Mouse (Mus musculus) ES-Bruce4 (cell line): ENCODE measurements at regions not wholly inside any gene's neighbourhood (a gene's known extent, or its start where the extent isn't known, plus 50 kb on each side); places are given as distances from the start of the nearest gene placed in this dataset.

ENCODE experiments used
- H3K27ac ChIP-seq: 2 replicates; pipeline ENCODE4 v1.5.1; 2012; ENCODE audit warnings: low read length, inconsistent platforms; ENCODE audit not compliant: insufficient read depth
- H3K27me3 ChIP-seq: 2 replicates; pipeline ENCODE4 v1.6.1; 2012; ENCODE audit warnings: mild to moderate bottlenecking, low read length, inconsistent platforms; ENCODE audit not compliant: control insufficient read depth, poor library complexity, insufficient read depth, severe bottlenecking
- H3K36me3 ChIP-seq: 2 replicates; pipeline ENCODE4 v1.6.1; 2012; ENCODE audit warnings: inconsistent platforms, mild to moderate bottlenecking, low read length, moderate library complexity; ENCODE audit not compliant: control insufficient read depth, poor library complexity, insufficient read depth, severe bottlenecking
- H3K4me1 ChIP-seq: one replicate; pipeline ENCODE4 v1.8.1; 2011; ENCODE audit warnings: low read length; ENCODE audit not compliant: control insufficient read depth, insufficient read depth
- H3K4me3 ChIP-seq: 2 replicates; pipeline ENCODE4 v1.5.1; 2011; ENCODE audit warnings: low read depth, mild to moderate bottlenecking, low read length
- H3K9ac ChIP-seq: 2 replicates; pipeline ENCODE4 v1.6.1; 2012; ENCODE audit warnings: low read depth, mild to moderate bottlenecking, inconsistent platforms; ENCODE audit not compliant: poor library complexity, severe bottlenecking
- H3K9me3 ChIP-seq: replicated peaks from 2 replicates; pipeline ENCODE4 v1.6.1; 2012; ENCODE audit warnings: mild to moderate bottlenecking, low read length, inconsistent platforms; ENCODE audit not compliant: control insufficient read depth, poor library complexity, insufficient read depth, severe bottlenecking
- CTCF ChIP-seq: IDR thresholded peaks from one replicate; pipeline ENCODE4 v1.8.1; 2011; ENCODE audit warnings: low read depth, low read length
- EP300 ChIP-seq: IDR thresholded peaks from 2 replicates; pipeline ENCODE4 v1.6.1; 2011; ENCODE audit warnings: low read depth, low read length; ENCODE audit not compliant: insufficient read depth
- POLR2A ChIP-seq: IDR thresholded peaks from one replicate; pipeline ENCODE4 v1.8.1; 2011; ENCODE audit warnings: low read length; ENCODE audit not compliant: insufficient read depth

- Histone ChIP-seq H3K4me3 (no peak overlapping the region), H3K36me3 (no peaks in the 10 kb centered on the region), H3K27ac (no peak overlapping the region), H3K9ac (no peak overlapping the region), H3K27me3 (no peaks in the 10 kb centered on the region), H3K4me1 (no peaks in the 10 kb centered on the region), H3K9me3 (no peaks in the 10 kb centered on the region)
- TF ChIP-seq EP300 (no peak), CTCF (no peak), POLR2A (no peak)
Measured at GRCm38 (mm10) chr10:118679507-118679906, 190.5 kb downstream of the Dyrk2 start.

- no peak for TF ChIP-seq POLR2A
- TF ChIP-seq CTCF: no peak
- no peak for TF ChIP-seq EP300
- Histone ChIP-seq H3K9ac (no peak overlapping the region), H3K4me3 (no peak overlapping the region), H3K27ac (no peak overlapping the region), H3K36me3 (no peaks in the 10 kb centered on the region), H3K4me1 (no peaks in the 10 kb centered on the region), H3K27me3 (no peaks in the 10 kb centered on the region), H3K9me3 (no peaks in the 10 kb centered on the region)
Measured at GRCm38 (mm10) chr10:118680896-118681295, 189.1 kb downstream of the Dyrk2 start.

- Histone ChIP-seq H3K9me3 (no peaks in the 10 kb centered on the region), H3K27ac (no peak overlapping the region), H3K36me3 (no peaks in the 10 kb centered on the region), H3K4me1 (no peaks in the 10 kb centered on the region), H3K9ac (no peak overlapping the region), H3K4me3 (no peak overlapping the region), H3K27me3 (no peaks in the 10 kb centered on the region)
- no peak for TF ChIP-seq EP300
- TF ChIP-seq POLR2A: no peak
- TF ChIP-seq CTCF: no peak
Measured at GRCm38 (mm10) chr10:118683356-118683755, 186.7 kb downstream of the Dyrk2 start.

- no peaks in the 10 kb centered on the region for H3K4me1 ChIP-seq
- H3K4me3 ChIP-seq: no peak overlapping the region
- no peaks in the 10 kb centered on the region for H3K36me3 ChIP-seq
- H3K9ac ChIP-seq: no peak overlapping the region
- TF ChIP-seq POLR2A (no peak), CTCF (no peak), EP300 (no peak)
- H3K27ac ChIP-seq: no peak overlapping the region
- no peaks in the 10 kb centered on the region; the same call in 1 of the 2 replicates for H3K9me3 ChIP-seq
- H3K27me3 ChIP-seq: no peaks in the 10 kb centered on the region; the same call in 1 of the 2 replicates
Measured at GRCm38 (mm10) chr10:118699292-118699691, 170.7 kb downstream of the Dyrk2 start.

GRCm38 (mm10) chr10:118700115-118700514 is 169.9 kb downstream of the Dyrk2 start:
- no peak overlapping the region for H3K9ac ChIP-seq
- no peaks in the 10 kb centered on the region for H3K36me3 ChIP-seq
- no peak overlapping the region for H3K27ac ChIP-seq
- no peaks in the 10 kb centered on the region; the same call in 1 of the 2 replicates for H3K9me3 ChIP-seq
- no peaks in the 10 kb centered on the region for H3K4me1 ChIP-seq
- TF ChIP-seq EP300: no peak
- TF ChIP-seq CTCF: no peak
- TF ChIP-seq POLR2A: no peak
- H3K27me3 ChIP-seq: no peaks in the 10 kb centered on the region; the same call in 1 of the 2 replicates
- no peak overlapping the region for H3K4me3 ChIP-seq

GRCm38 (mm10) chr10:118706020-118706419 is 164.0 kb downstream of the Dyrk2 start:
- Histone ChIP-seq H3K27ac (no peak overlapping the region), H3K27me3 (no peaks in the 10 kb centered on the region), H3K4me3 (no peak overlapping the region), H3K9ac (no peak overlapping the region), H3K9me3 (no peaks in the 10 kb centered on the region), H3K4me1 (no peaks in the 10 kb centered on the region), H3K36me3 (no peaks in the 10 kb centered on the region)
- TF ChIP-seq CTCF: no peak
- TF ChIP-seq POLR2A: no peak
- TF ChIP-seq EP300: no peak
